Mouse (Mus musculus) ES-E14 (cell line): ENCODE measurements at regions not wholly inside any gene's neighbourhood (a gene's known extent, or its start where the extent isn't known, plus 50 kb on each side); places are given as distances from the start of the nearest gene placed in this dataset.

Experiments used
- DNase-seq: peaks from one replicate; pipeline ENCODE4 v3.0.0-alpha.2; 2013; ENCODE audit warnings: low read depth, low spot score
- H3K27ac ChIP-seq: 2 replicates; pipeline ENCODE4 v1.5.1; 2012; ENCODE audit warnings: low read depth, mild to moderate bottlenecking, low read length, moderate library complexity, mixed read lengths; ENCODE audit not compliant: poor library complexity, insufficient read depth, severe bottlenecking
- H3K36me3 ChIP-seq: 2 replicates; pipeline ENCODE4 v1.6.1; 2012; ENCODE audit warnings: mild to moderate bottlenecking, low read length, moderate library complexity, mixed read lengths; ENCODE audit not compliant: control insufficient read depth, poor library complexity, insufficient read depth, severe bottlenecking
- H3K4me1 ChIP-seq, 2 experiments: fragments of 150-350 bp in 1 of 2; sonication (generic) in 1 of 2; 2 replicates each; pipeline ENCODE4 v1.6.1; 2012; ENCODE audit warnings: low read length in 2 of 2, mild to moderate bottlenecking in 1 of 2, mixed read lengths in 1 of 2; ENCODE audit not compliant: control insufficient read depth in 2 of 2, insufficient read depth in 2 of 2, poor library complexity in 1 of 2
- H3K4me3 ChIP-seq, 2 experiments: fragments of 150-350 bp in 1 of 2; sonication (generic) in 1 of 2; 2 replicates each; pipeline ENCODE4 v1.5.1; 2012; ENCODE audit warnings: low read length in 2 of 2, low read depth in 1 of 2, mild to moderate bottlenecking in 1 of 2, mixed read lengths in 1 of 2; ENCODE audit not compliant: insufficient read depth in 1 of 2, poor library complexity in 1 of 2, severe bottlenecking in 1 of 2
- H3K9ac ChIP-seq: 2 replicates; pipeline ENCODE4 v1.6.1; 2012; ENCODE audit warnings: low read depth, mild to moderate bottlenecking, low read length, mixed read lengths; ENCODE audit not compliant: poor library complexity, insufficient read depth, severe bottlenecking
- H3K9me3 ChIP-seq: fragments of 150-350 bp; sonication (generic); 2 replicates; pipeline ENCODE4 v1.6.1; 2012; ENCODE audit warnings: low read depth, mild to moderate bottlenecking, low read length; ENCODE audit not compliant: control insufficient read depth, insufficient read depth
- CHD2 ChIP-seq: IDR thresholded peaks from 2 replicates; pipeline ENCODE4 v1.6.1; 2014; ENCODE audit warnings: mild to moderate bottlenecking, low read depth, low read length, inconsistent platforms
- HCFC1 ChIP-seq: IDR thresholded peaks from 2 replicates; pipeline ENCODE4 v1.6.1; 2012; ENCODE audit warnings: low read length, inconsistent platforms, borderline replicate concordance; ENCODE audit not compliant: insufficient read depth
- MAFK ChIP-seq: IDR thresholded peaks from 2 replicates; pipeline ENCODE4 v1.6.1; 2014; ENCODE audit warnings: mild to moderate bottlenecking, low read depth, low read length, inconsistent platforms; ENCODE audit not compliant: insufficient read depth
- ZC3H11A ChIP-seq: IDR thresholded peaks from 2 replicates; pipeline ENCODE4 v1.6.1; 2012; ENCODE audit warnings: low read depth, mild to moderate bottlenecking, inconsistent platforms, low read length, borderline replicate concordance
- ZNF384 ChIP-seq: IDR thresholded peaks from 2 replicates; pipeline ENCODE4 v1.6.1; 2012; ENCODE audit warnings: low read depth, low read length, inconsistent platforms
- in situ Hi-C, 2 experiments: fragments of 600-800 bp; cut with MboI; formaldehyde crosslinking; loops; one replicate each; pipeline ENCODE4 v1.15.1; 2025; ENCODE audit warnings: low sequenced_read_pairs in 2 of 2, inconsistent platforms in 1 of 2; ENCODE audit not compliant: unreplicated experiment in 2 of 2

DNA sequence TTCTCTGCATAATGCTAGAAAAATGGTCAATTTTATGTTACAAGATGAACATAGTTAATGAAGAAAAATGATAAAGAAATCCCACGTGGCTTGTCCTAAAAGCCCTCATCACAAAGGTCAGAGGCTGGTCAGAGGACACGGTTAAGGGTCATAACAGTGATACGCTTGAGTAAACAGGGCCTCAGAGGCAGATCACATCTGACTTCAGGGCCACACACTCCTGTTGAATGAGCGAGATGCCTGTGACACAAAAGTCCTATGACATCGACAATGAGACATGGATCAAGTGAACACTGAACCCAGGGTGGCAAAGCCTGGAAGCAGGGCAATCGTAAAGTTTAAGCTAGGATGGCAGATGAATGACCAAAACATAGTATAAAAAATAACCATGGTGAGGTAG is 61.0 kb upstream of the Gm6993 start:
- Histone ChIP-seq H3K4me3 (no peak overlapping the region), H3K9me3 (no peaks in the 10 kb centered on the region), H3K36me3 (no peaks in the 10 kb centered on the region), H3K4me1 (peaks cover 2% of the 10 kb centered on the region in 2 experiments; a peak in 2 of 4 replicates), H3K27ac (no peak overlapping the region), H3K9ac (no peak overlapping the region)
- no peak for DNase-seq
- in situ Hi-C loops, result no loop called here
- TF ChIP-seq ZNF384 (no peak), HCFC1 (no peak), MAFK (no peak), ZC3H11A (no peak), CHD2 (no peak)

DNA sequence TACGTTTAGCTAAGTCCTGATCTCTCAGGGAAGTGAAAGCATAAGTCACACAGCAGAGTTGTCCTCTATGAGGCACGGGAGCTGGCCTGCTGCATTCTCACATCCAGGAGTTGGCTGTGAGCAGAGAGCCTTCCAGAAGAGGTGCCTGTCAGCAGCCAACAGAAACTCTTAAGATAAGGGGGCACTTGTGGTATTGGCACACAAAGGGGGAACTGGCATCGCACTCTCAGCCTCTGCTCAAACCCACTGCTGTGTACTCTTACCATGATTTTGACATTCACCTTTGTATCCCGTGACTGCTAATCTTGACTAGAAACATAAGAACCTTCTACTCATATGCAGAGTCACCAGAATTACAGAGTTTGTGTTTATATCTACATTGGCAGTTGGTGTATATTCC is 56.9 kb upstream of the Gm6993 start:
- TF ChIP-seq MAFK, result no peak
- no peak for TF ChIP-seq ZNF384
- TF ChIP-seq HCFC1, result no peak
- no peak for TF ChIP-seq ZC3H11A
- no peak for TF ChIP-seq CHD2
- DNase-seq, result no peak
- H3K4me1 ChIP-seq, result no peaks in the 10 kb centered on the region
- H3K9ac ChIP-seq, result no peak overlapping the region
- no peak overlapping the region for H3K4me3 ChIP-seq
- H3K9me3 ChIP-seq, result no peaks in the 10 kb centered on the region
- no peak overlapping the region for H3K27ac ChIP-seq
- in situ Hi-C loops, result no loop called here
- no peaks in the 10 kb centered on the region for H3K36me3 ChIP-seq

DNA sequence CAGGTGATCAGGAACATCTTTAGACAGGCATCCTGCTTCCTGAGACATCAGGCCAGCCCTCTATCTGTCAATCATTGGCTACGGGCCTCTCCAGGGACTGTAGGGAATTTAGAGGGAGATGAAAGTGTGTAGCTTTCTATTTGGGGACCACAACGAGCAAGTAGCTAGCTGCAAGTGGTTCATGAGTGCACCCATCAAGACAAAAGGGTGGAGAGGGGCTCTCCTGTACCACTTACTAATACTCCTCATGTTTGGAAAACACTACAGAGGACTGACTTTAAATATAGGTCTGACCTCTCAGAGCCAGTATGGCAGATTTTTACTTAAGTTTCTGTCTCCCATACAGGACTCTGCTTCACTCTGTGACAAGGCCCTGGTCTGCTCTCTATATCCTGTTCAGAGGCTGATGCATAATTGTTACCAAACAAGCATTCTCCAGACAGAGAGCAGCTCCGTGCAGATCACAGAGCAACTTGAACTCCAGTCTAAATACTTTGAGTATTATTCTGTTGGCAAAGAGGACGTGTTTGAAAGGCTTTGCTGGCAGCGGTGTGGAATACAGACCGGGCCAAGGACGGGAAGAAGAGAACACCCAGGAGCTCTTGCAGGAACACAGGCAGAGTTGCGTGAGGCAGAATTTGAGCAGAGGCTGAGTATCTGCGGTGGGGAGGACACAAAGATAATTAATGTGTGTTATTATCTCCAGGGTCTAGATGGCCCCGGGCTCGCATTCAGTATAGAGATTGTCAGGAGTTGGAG is 56.2 kb upstream of the Gm6993 start:
- no peaks in the 10 kb centered on the region for H3K36me3 ChIP-seq
- no peak overlapping the region for H3K9ac ChIP-seq
- H3K9me3 ChIP-seq, result no peaks in the 10 kb centered on the region
- DNase-seq, result no peak
- no peak overlapping the region for H3K4me3 ChIP-seq
- no peaks in the 10 kb centered on the region for H3K4me1 ChIP-seq
- TF ChIP-seq CHD2 (no peak), ZC3H11A (no peak)
- H3K27ac ChIP-seq, result no peak overlapping the region
- in situ Hi-C loops, result no loop called here

DNA sequence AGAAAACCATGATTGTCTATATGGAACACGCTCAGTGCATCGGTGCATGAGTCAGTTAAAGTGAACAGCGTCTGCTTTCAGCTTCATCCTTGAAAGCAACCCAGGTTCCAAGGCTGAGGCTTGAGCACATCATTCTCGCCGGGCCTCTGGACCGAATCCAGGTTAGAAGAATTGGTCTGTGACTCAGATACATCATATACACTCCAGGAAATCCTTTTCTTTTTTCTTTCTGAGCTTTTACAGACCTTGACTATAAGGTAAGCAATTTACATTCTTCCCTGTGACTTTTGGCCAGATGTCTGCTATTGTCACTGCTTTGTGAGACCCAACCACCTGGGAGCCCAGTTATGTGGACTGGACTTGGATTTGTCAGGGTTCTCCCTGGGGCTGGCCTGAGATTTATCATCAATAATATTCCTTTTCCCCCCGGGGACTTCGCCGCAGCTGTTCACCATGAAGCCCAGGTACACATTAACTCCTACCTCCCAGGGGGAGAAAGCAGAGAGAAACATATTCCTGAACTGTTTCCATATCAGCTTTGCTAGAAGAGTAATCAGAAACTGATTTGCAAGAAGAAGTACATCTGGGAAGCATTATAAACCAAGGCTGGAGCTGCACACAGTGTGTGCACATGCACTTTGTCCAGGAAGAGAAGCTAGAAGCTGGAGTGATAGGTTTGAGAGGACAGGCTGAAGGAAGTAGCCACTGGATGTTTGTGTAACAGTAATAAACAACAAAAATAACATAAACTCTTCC is 55.2 kb upstream of the Gm6993 start:
- Histone ChIP-seq H3K27ac (no peak overlapping the region), H3K9me3 (no peaks in the 10 kb centered on the region), H3K36me3 (no peaks in the 10 kb centered on the region), H3K9ac (no peak overlapping the region), H3K4me3 (no peak overlapping the region), H3K4me1 (no peaks in the 10 kb centered on the region)
- in situ Hi-C loops, result no loop called here
- TF ChIP-seq MAFK (no peak), CHD2 (no peak), ZC3H11A (no peak), HCFC1 (no peak), ZNF384 (no peak)
- DNase-seq, result no peak
